Mouse (Mus musculus): Measurements from ENCODE around the gene Glra1. TPM values are rescaled to one million over a fixed set of nuclear protein-coding genes. Genes with fewer than 3 reads are reported as not detected.
A peak's percentile ranks its signal among the peaks of the same experiment; 100 is the strongest.

Glra1 gene
- polyA plus RNA-seq, 1 experiment from 2014 or later = not detected

DNA sequence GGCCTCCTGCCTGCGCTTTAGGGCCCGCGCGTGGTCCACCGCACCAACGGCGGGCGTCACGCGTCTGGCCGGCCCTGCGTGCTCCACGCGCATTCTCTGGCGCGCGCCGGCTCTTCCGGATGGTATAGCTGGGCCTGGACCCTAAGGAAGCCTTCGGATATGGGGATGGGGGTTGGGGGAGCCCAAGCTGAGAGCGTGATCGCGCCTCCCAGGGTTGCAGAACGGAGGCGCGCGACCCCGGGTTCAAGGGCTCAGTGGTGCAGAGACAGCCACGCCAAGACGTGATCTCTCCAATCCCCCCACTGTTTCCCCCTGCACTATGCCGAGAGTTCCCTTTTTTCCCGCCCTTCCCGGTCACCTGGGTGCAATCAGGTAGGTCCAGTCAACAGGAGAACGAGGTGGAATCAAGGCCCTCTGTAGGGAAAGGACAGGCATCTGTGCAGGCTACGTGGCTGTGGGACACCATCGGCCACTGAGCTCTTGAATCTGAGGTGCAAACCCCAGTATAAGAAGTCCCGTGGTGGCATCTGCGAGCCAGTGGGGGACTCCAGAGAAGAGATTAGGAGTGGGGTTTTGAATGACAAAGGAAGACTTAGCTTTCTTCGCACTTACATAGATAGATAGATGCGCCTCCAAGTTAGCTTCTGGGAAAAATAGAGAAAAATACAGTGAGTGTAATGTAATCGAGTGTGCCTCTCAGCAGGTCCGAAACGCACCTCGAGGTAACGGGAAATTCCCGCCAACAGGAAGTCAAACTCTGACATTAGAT lies 137.9 kb downstream of the Glra1 start:
- under 1% methylated on average over 46 of the region's 46 CpGs for WGBS
- Histone ChIP-seq H3K4me1 (ENCODE audit: control insufficient read depth, insufficient read depth, low read length) (peaks cover 15% of the 10 kb centered on the region; the same call in 1 of the 2 replicates), H3K27ac (ENCODE audit: low read length) (peak overlapping the region; percentile 75), H3K4me3 (ENCODE audit: low read depth, low read length) (peak overlapping the region; percentile 84), H3K36me3 (ENCODE audit: control insufficient read depth, insufficient read depth, low read length) (peaks cover 9% of the 10 kb centered on the region; the same call in 1 of the 2 replicates), H3K4me2 (replicated peaks; ENCODE audit: low read depth, low read length) (peak overlapping the region; percentile 85), H3K27me3 (ENCODE audit: control insufficient read depth, insufficient read depth, low read length) (no peaks in the 10 kb centered on the region), H3K9ac (replicated peaks; ENCODE audit: low read depth, low read length) (peak overlapping the region; percentile 85), H3K9me3 (ENCODE audit: control insufficient read depth, low read depth, low read length) (no peaks in the 10 kb centered on the region)
- ATAC-seq (ENCODE audit: insufficient number of reproducible peaks, insufficient read depth, low FRiP score, low read depth) = 0 out of 2 replicates have a peak, but pooled peaks have one; percentile 1

DNA sequence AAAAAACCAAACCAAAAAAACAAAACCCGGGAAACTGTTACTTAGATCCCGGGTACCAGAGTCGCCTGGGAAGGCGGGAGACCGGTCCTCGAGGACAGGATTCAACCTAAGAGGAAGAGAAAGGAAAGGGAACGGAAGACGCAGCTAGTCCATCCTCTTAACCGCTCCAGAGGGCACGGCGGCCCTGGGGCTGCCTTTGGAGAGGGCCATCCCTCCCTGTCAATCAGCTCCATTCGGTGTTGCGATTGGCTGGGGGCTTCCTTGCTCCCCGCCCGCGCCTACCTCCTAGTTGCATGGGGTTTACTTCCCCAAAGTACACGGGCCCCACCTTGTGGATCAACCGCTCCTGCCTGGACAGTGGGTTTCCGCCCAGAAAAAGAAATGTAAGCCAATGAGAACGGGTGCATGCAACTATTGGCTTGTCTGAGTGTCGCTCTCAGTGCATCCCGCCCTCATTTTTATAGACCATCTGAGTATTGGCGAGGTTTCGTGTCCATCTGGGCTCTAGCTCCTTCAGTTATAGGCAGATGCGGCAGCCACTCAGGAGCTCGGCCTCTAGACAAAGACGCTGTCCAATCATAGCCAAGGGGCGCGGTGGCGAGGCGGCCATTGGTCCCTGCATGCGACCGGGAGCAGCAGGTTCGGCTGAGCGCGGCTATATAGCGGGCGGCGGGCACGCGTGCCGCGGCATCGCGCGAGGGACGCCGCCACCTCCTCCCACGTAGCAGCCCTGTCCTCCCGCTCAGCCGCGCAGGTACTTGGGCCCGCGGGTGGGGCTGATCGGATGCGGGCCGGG lies 138.8 kb downstream of the Glra1 start, which contains the start of gene G3bp1:
TSS of gene G3bp1 (plus strand) at position 638 of the 796 bp plus-strand sequence.
- Histone ChIP-seq H3K27ac (ENCODE audit: low read length) (peak within 1 kb of the TSS; percentile 89), H3K27me3 (ENCODE audit: control insufficient read depth, insufficient read depth, low read length) (no peaks in the 10 kb centered on the region), H3K4me2 (replicated peaks; ENCODE audit: low read depth, low read length) (peak within 1 kb of the TSS; percentile 85), H3K9ac (replicated peaks; ENCODE audit: low read depth, low read length) (peak within 1 kb of the TSS; percentile 85), H3K36me3 (ENCODE audit: control insufficient read depth, insufficient read depth, low read length) (peaks cover 9% of the 10 kb centered on the region; the same call in 1 of the 2 replicates), H3K9me3 (ENCODE audit: control insufficient read depth, low read depth, low read length) (no peaks in the 10 kb centered on the region), H3K4me3 (ENCODE audit: low read depth, low read length) (peak within 1 kb of the TSS; percentile 84), H3K4me1 (ENCODE audit: control insufficient read depth, insufficient read depth, low read length) (peaks cover 15% of the 10 kb centered on the region; the same call in 1 of the 2 replicates)
- ATAC-seq (ENCODE audit: insufficient number of reproducible peaks, insufficient read depth, low FRiP score, low read depth) = peak; percentile 97
- under 1% methylated on average over 47 of the region's 57 CpGs for WGBS

DNA sequence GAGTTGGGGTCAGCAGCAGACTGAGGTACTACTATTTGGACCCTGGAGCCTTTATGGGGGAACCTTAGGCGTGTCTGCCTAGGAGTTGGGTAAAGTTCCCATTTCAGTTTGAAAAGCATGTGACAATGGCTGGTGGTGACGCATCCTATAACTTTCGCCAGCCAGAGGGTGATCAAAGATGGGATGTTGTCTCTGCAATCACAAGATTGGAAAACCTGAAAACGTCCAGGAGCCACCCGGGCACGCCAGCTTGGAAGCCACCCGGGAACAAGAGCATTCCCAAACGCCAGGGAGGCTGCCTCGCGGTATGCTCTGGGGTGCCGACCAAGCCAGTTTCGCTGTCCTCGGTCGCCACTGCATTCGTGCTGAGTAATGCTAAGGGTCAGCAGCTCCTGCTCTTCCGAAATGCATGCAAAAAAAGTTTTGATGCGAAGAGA lies 139.4 kb downstream of the Glra1 start:
- peak overlapping the region; percentile 66 for H3K4me2 ChIP-seq (replicated peaks; ENCODE audit: low read depth, low read length)
- no peaks in the 10 kb centered on the region for H3K9me3 ChIP-seq (ENCODE audit: control insufficient read depth, low read depth, low read length)
- peak overlapping the region; percentile 54 for H3K9ac ChIP-seq (replicated peaks; ENCODE audit: low read depth, low read length)
- H3K27ac ChIP-seq (ENCODE audit: low read length) = peak overlapping the region; percentile 89
- H3K36me3 ChIP-seq (ENCODE audit: control insufficient read depth, insufficient read depth, low read length) = peaks cover 8% of the 10 kb centered on the region; the same call in 1 of the 2 replicates
- 4% methylated on average over 17 of the region's 17 CpGs for WGBS
- peak overlapping the region; percentile 84 for H3K4me3 ChIP-seq (ENCODE audit: low read depth, low read length)
- H3K4me1 ChIP-seq (ENCODE audit: control insufficient read depth, insufficient read depth, low read length) = peaks cover 15% of the 10 kb centered on the region; the same call in 1 of the 2 replicates
- H3K27me3 ChIP-seq (ENCODE audit: control insufficient read depth, insufficient read depth, low read length) = no peaks in the 10 kb centered on the region
- ATAC-seq (ENCODE audit: insufficient number of reproducible peaks, insufficient read depth, low FRiP score, low read depth) = no peak

DNA sequence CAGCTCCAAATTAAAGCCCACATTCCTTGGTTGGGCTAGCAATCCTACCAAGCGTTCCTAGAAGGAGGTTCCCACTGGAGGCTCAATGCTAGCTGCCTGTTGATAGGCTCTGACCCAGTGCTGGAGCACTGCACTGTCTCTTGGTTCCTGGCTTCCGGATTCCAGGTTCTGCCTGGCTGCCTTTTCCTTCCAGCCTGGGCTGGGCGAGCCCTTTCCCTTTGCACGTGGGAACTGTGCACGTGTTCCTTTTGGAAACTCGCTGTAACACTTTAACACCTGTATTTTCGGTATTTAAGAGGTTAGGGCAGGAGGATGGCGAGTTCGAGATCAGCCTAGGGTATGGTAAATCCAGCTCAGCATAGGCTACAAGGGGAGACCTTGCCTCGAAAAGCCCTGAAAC lies 140.0 kb downstream of the Glra1 start:
- Histone ChIP-seq H3K27ac (ENCODE audit: low read length) (peak overlapping the region; percentile 89; the same call in 1 of the 2 replicates), H3K9me3 (ENCODE audit: control insufficient read depth, low read depth, low read length) (no peaks in the 10 kb centered on the region), H3K4me1 (ENCODE audit: control insufficient read depth, insufficient read depth, low read length) (peaks cover 15% of the 10 kb centered on the region; the same call in 1 of the 2 replicates), H3K9ac (replicated peaks; ENCODE audit: low read depth, low read length) (no peak overlapping the region), H3K27me3 (ENCODE audit: control insufficient read depth, insufficient read depth, low read length) (no peaks in the 10 kb centered on the region), H3K36me3 (ENCODE audit: control insufficient read depth, insufficient read depth, low read length) (peaks cover 2% of the 10 kb centered on the region; the same call in 1 of the 2 replicates), H3K4me2 (replicated peaks; ENCODE audit: low read depth, low read length) (peak overlapping the region; percentile 66), H3K4me3 (ENCODE audit: low read depth, low read length) (peak overlapping the region; percentile 84; the same call in 1 of the 2 replicates)
- 78% methylated on average over 10 of the region's 10 CpGs for WGBS
- ATAC-seq (ENCODE audit: insufficient number of reproducible peaks, insufficient read depth, low FRiP score, low read depth) = no peak

DNA sequence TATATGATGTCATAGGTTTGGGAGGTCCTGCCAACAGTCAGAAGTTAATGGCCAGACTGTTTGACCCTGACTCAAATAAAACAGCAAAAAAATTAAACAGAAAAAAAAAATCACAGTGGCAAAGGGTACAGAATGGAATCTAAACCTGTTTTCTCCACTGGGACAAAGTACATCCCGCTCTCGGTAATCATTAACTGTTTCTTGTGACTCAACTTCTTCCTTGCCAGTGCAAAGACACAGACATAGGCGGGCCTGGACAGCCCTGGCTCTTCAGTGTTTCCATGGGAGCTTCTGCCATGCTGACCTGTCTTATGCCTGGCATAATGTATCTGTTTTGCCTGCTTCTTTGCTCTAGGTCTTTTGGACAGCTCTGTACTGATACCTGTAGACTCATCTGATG lies 142.8 kb downstream of the Glra1 start:
- Histone ChIP-seq H3K27me3 (ENCODE audit: control insufficient read depth, insufficient read depth, low read length) (no peaks in the 10 kb centered on the region), H3K27ac (ENCODE audit: low read length) (no peak overlapping the region), H3K4me2 (replicated peaks; ENCODE audit: low read depth, low read length) (no peak overlapping the region), H3K4me3 (ENCODE audit: low read depth, low read length) (no peak overlapping the region), H3K9ac (replicated peaks; ENCODE audit: low read depth, low read length) (no peak overlapping the region), H3K9me3 (ENCODE audit: control insufficient read depth, low read depth, low read length) (no peaks in the 10 kb centered on the region), H3K4me1 (ENCODE audit: control insufficient read depth, insufficient read depth, low read length) (peaks cover 6% of the 10 kb centered on the region), H3K36me3 (ENCODE audit: control insufficient read depth, insufficient read depth, low read length) (no peaks in the 10 kb centered on the region)
- no peak for ATAC-seq (ENCODE audit: insufficient number of reproducible peaks, insufficient read depth, low FRiP score, low read depth)
- 72% methylated on average over 3 of the region's 3 CpGs for WGBS

DNA sequence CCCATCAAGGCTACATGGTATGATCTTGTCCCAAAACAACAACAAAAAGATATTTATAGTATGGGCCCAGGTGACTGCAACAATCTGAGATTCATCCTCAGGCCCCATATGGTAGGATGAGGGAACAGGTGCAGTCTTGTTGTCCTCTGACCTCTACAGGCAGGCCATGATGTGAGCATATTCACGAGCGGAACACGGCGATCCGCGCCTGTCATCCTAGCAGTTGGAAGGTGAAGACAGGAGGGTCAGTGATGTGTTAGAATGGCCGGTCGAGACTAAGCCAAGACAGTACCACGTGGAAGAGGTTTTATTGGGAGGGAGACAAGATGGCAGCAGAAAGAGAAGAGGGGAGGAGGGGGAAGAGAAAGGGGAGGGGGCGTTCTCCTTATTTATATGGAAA lies 143.3 kb downstream of the Glra1 start:
- Histone ChIP-seq H3K4me3 (ENCODE audit: low read depth, low read length) (no peak overlapping the region), H3K27me3 (ENCODE audit: control insufficient read depth, insufficient read depth, low read length) (no peaks in the 10 kb centered on the region), H3K9ac (replicated peaks; ENCODE audit: low read depth, low read length) (no peak overlapping the region), H3K36me3 (ENCODE audit: control insufficient read depth, insufficient read depth, low read length) (no peaks in the 10 kb centered on the region), H3K27ac (ENCODE audit: low read length) (no peak overlapping the region), H3K4me1 (ENCODE audit: control insufficient read depth, insufficient read depth, low read length) (peaks cover 11% of the 10 kb centered on the region), H3K9me3 (ENCODE audit: control insufficient read depth, low read depth, low read length) (no peaks in the 10 kb centered on the region), H3K4me2 (replicated peaks; ENCODE audit: low read depth, low read length) (no peak overlapping the region)
- 81% methylated on average over 10 of the region's 10 CpGs for WGBS
- ATAC-seq (ENCODE audit: insufficient number of reproducible peaks, insufficient read depth, low FRiP score, low read depth) = no peak

Small RNAs within 50 kb of the gene (microRNA-seq; reads per million reads assigned to microRNA genes)
- gene Mir7652 = not detected

Other genes with a start within 250 kb of the Glra1 start
- gene Sparc, start 185.0 kb downstream of the Glra1 start, polyA plus RNA-seq (2014; fragmentation: Nextera tagmentation; extraction: Ambion mirVana) = 1,638 and 1,722 TPM in 2 replicates
- 463 and 507 TPM in 2 replicates for gene Atox1, start 147.0 kb downstream of the Glra1 start, polyA plus RNA-seq (2014; fragmentation: Nextera tagmentation; extraction: Ambion mirVana)
- 162 and 177 TPM in 2 replicates for gene G3bp1, start 138.5 kb downstream of the Glra1 start, polyA plus RNA-seq (2014; fragmentation: Nextera tagmentation; extraction: Ambion mirVana)

All from stomach, embryonic 14.5 days (tissue).